In the genomic region with DNA sequence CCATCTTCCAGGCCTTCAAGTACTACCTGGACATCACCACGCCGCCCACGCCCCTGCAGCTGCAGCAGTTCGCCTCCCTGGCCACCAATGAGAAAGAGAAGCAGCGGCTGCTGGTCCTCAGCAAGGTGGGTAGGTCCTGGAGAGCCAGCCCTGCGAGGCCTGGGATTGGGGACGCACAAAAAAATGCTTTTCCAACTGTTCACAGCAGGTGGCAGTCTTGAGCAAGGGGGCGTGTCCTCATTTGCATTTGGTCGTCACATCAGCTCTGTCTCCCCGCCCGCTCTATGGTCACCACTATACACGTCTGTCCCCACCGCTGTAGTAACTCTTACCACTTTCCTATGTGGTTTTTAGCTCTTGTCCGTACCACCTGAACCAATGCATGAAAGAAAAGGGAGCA, we compare ENCODE assay signal across 8 mouse cellular contexts. TPM values are rescaled to one million over a fixed set of nuclear protein-coding genes. Genes with fewer than 3 reads are reported as not detected.
A peak's percentile ranks its signal among the peaks of the same experiment; 100 is the strongest.
DNase-seq lines count a peak whose midpoint lies in the region; ATAC-seq and TF ChIP-seq lines count a peak whose summit lies in the region.

No protein-coding gene starts in this region.

- WGBS in intestine, embryonic 15.5 days: 15% methylated on average over 14 of the region's 14 CpGs
- 9% methylated on average over 14 of the region's 14 CpGs for WGBS in liver, embryonic 15.5 days (ENCODE audit: insufficient replicate concordance)

- in situ Hi-C loops in ES-E14 (cut with MboI; ENCODE audit: low sequenced_read_pairs in 2 of 2, unreplicated experiment in 2 of 2): loop anchor here in 1 of 2 experiments (25.0 kb wide), 1 partner anchor 426 kb away; no protein-coding TSS in a partner anchor

- H3K36me3 ChIP-seq in ES-E14 (ENCODE audit: control insufficient read depth, insufficient read depth, low read length, poor library complexity, severe bottlenecking): no peaks in the 10 kb centered on the region
- H3K36me3 ChIP-seq in intestine, embryonic 15.5 days: no peaks in the 10 kb centered on the region
- no peaks in the 10 kb centered on the region for H3K36me3 ChIP-seq in liver, embryonic 15.5 days (replicated peaks)

- DNase-seq in 3134 (ENCODE audit: extremely low read depth, insufficient read length, low spot score): peak; percentile 28
- DNase-seq in ES-E14 (ENCODE audit: low read depth, low spot score): peak; percentile 86
- DNase-seq in gastrocnemius, postnatal 36 days: peak; percentile 19 to 54
- peak; percentile 79 for DNase-seq in neural tube, embryonic 10.5 days (ENCODE audit: extremely low spot score, low spot score)
- peak; percentile 35 to 65 for DNase-seq in thymus, postnatal 10 days (ENCODE audit: low spot score in 2 of 2)

- peaks cover 0 to 2% of the 10 kb centered on the region in 2 experiments; a peak in 1 of 4 replicates for H3K4me1 ChIP-seq in ES-E14 (ENCODE audit: control insufficient read depth in 2 of 2, insufficient read depth in 2 of 2, low read length in 2 of 2, poor library complexity in 1 of 2)
- 0 out of 2 replicates have a peak, but pooled peaks cover 2% of the 10 kb centered on the region for H3K4me1 ChIP-seq in intestine, embryonic 15.5 days (replicated peaks)
- 0 out of 2 replicates have a peak, but pooled peaks cover 4% of the 10 kb centered on the region for H3K4me1 ChIP-seq in liver, embryonic 15.5 days (replicated peaks)

- H3K27ac ChIP-seq in ES-E14 (ENCODE audit: insufficient read depth, low read depth, low read length, poor library complexity, severe bottlenecking): no peak overlapping the region; the same call in 1 of the 2 replicates
- H3K27ac ChIP-seq in intestine, embryonic 15.5 days: no peak overlapping the region
- no peak overlapping the region for H3K27ac ChIP-seq in liver, embryonic 15.5 days (replicated peaks)

- intact Hi-C loops in gastrocnemius, postnatal 36 days (cut with DNase I): no loop called here

- ATAC-seq in common myeloid progenitor, adult 5-6 weeks (replicated peaks; ENCODE audit: low read depth, poor library complexity, severe bottlenecking): peak; percentile 98
- ATAC-seq in intestine, embryonic 15.5 days: peak; percentile 78
- peak; percentile 22; the same call in 1 of the 2 replicates for ATAC-seq in liver, embryonic 15.5 days (ENCODE audit: insufficient read depth)

- no peak overlapping the region for H3K9ac ChIP-seq in ES-E14 (ENCODE audit: insufficient read depth, low read depth, low read length, poor library complexity, severe bottlenecking)
- H3K9ac ChIP-seq in intestine, embryonic 15.5 days: no peak overlapping the region
- no peak overlapping the region for H3K9ac ChIP-seq in liver, embryonic 15.5 days

- peak overlapping the region; percentile 60 for H3K4me2 ChIP-seq in intestine, embryonic 15.5 days (replicated peaks)
- H3K4me2 ChIP-seq in liver, embryonic 15.5 days: peak overlapping the region; percentile 53

- no peaks in the 10 kb centered on the region for H3K27me3 ChIP-seq in intestine, embryonic 15.5 days (replicated peaks)
- H3K27me3 ChIP-seq in liver, embryonic 15.5 days: no peaks in the 10 kb centered on the region

- peak overlapping the region; percentile 30 to 67; a peak in 3 of 4 replicates for H3K4me3 ChIP-seq in ES-E14 (ENCODE audit: insufficient read depth in 1 of 2, low read depth in 1 of 2, low read length in 2 of 2, poor library complexity in 1 of 2, severe bottlenecking in 1 of 2)
- peak overlapping the region; percentile 29 for H3K4me3 ChIP-seq in intestine, embryonic 15.5 days (replicated peaks)
- 0 out of 2 replicates have a peak overlapping the region, but pooled peaks have one; percentile 20 for H3K4me3 ChIP-seq in liver, embryonic 15.5 days (replicated peaks)

- no peaks in the 10 kb centered on the region for H3K9me3 ChIP-seq in ES-E14 (ENCODE audit: control insufficient read depth, insufficient read depth, low read depth, low read length)
- H3K9me3 ChIP-seq in intestine, embryonic 15.5 days: no peaks in the 10 kb centered on the region
- no peaks in the 10 kb centered on the region for H3K9me3 ChIP-seq in liver, embryonic 15.5 days (replicated peaks)

TF ChIP-seq in ES-E14, 5 proteins besides CTCF, POLR2A, EP300 and RAD21:
- TF ChIP-seq MAFK (IDR thresholded peaks at IDR 0.05; ENCODE audit: insufficient read depth, low read depth, low read length) (no peak), ZNF384 (IDR thresholded peaks at IDR 0.05; ENCODE audit: low read depth, low read length) (no peak), HCFC1 (IDR thresholded peaks at IDR 0.05; ENCODE audit: borderline replicate concordance, insufficient read depth, low read length) (no peak), ZC3H11A (IDR thresholded peaks at IDR 0.05; ENCODE audit: borderline replicate concordance, low read depth, low read length) (no peak), CHD2 (IDR thresholded peaks at IDR 0.05; ENCODE audit: low read depth, low read length) (no peak)
TF ChIP-seq in ES-E14: peak in this region for 0.

RNA-seq across cellular contexts. Expression of gene Fbxo21, which starts 38.3 kb away (rescaled TPM):
- 19.7 and 23.2 TPM in 2 replicates for total RNA-seq in ES-E14 (2012; rRNA removed)
- 16.1 and 32.3 TPM in 2 replicates for total RNA-seq in common myeloid progenitor, adult 5-6 weeks (2017)
- 10 to 100 TPM in 1 of 2 experiments, 1 to 10 TPM in 1; 8.5 to 13.6 TPM for total RNA-seq in gastrocnemius, postnatal 36 days (2021)
- 56.1 and 56.7 TPM in 2 replicates for polyA plus RNA-seq in intestine, embryonic 15.5 days (2015; fragmentation: Nextera tagmentation; extraction: Ambion mirVana)
- polyA plus RNA-seq in liver, embryonic 15.5 days (2015; fragmentation: Nextera tagmentation; extraction: Ambion mirVana): 14.2 and 17.2 TPM in 2 replicates

Comparison
In these comparisons a context has a peak if more than half of its experiments do, and no peak if none do; other contexts are left out.
1. DNase-seq: peak in every context shown above with its lines; median percentile 86 in ES-E14; 79 in neural tube, embryonic 10.5 days; 50 in thymus, postnatal 10 days; 36 in gastrocnemius, postnatal 36 days; 28 in 3134.
2. ATAC-seq: peak in every context shown above with its lines; median percentile 98 in common myeloid progenitor, adult 5-6 weeks; 78 in intestine, embryonic 15.5 days; 22 in liver, embryonic 15.5 days.